ENCODE assay signal across 13 mouse cellular contexts in the genomic region with DNA sequence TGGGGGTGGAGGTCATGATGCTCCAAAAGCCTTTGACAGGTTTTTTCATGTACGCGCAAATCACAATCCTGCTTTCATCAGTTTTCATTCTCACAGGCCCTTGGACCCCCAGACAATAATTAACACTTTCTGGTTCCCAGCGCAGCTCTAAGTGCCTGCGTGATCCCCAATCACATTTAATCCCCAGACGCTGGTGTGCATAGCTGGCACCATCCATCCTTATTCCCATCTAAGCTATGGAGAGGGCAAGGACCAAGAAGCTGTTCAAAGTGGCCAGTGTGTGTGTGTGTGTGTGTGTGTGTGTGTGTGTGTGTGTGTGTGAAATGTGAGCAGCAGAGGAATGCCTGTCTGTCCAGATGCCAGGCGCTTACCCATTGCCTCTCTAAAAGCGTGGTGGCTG.
DNase-seq lines count a peak whose midpoint lies in the region; ATAC-seq lines count a peak whose summit lies in the region.
"Had no signal": no experiment of that assay in that cellular context is flagged by ENCODE, and none has a peak within 500 bp of the region (broad histone marks: within the 10 kb centered on the region; RNA-seq: fewer than 3 reads in every experiment).

No protein-coding gene starts in this region.

- 9% methylated on average over 7 of the region's 7 CpGs for WGBS in embryonic facial prominence, embryonic 10.5 days
- 1% methylated on average over 7 of the region's 7 CpGs for WGBS in forebrain, embryonic 10.5 days
- WGBS in hindbrain, embryonic 15.5 days = 9% methylated on average over 7 of the region's 7 CpGs

- intact Hi-C loops in heart, postnatal 25 days (cut with DNase I) = no loop called here

- no peaks in the 10 kb centered on the region for H3K36me3 ChIP-seq in embryonic facial prominence, embryonic 10.5 days (replicated peaks)
- peaks cover 36% of the 10 kb centered on the region for H3K36me3 ChIP-seq in forebrain, embryonic 10.5 days (replicated peaks)
- H3K36me3 ChIP-seq in hindbrain, embryonic 15.5 days = peaks cover 7% of the 10 kb centered on the region
- H3K36me3 ChIP-seq: heart, embryonic 12.5 days had no signal

- no peak for DNase-seq in embryonic facial prominence, embryonic 10.5 days (ENCODE audit: low spot score)
- DNase-seq in forebrain, embryonic 10.5 days (ENCODE audit: extremely low spot score, low spot score) = peak; percentile 69
- peak; percentile 27 for DNase-seq in neural tube, embryonic 10.5 days (ENCODE audit: extremely low spot score, low spot score)
- DNase-seq in frontal cortex, postnatal 14 days (ENCODE audit: low spot score in 2 of 2) = no peak
- DNase-seq in spleen, postnatal 4 days (ENCODE audit: low spot score in 2 of 2) = no peak
- DNase-seq in heart, postnatal 25 days (ENCODE audit: low spot score) = no peak
- DNase-seq: kidney, adult 9 months; liver; right cerebral cortex, postnatal 14 days had no signal

- H3K4me1 ChIP-seq in embryonic facial prominence, embryonic 10.5 days = peaks cover 30% of the 10 kb centered on the region
- H3K4me1 ChIP-seq in forebrain, embryonic 10.5 days = peaks cover 97% of the 10 kb centered on the region
- peaks cover 65% of the 10 kb centered on the region for H3K4me1 ChIP-seq in hindbrain, embryonic 15.5 days (replicated peaks)

- H3K9ac ChIP-seq in hindbrain, embryonic 15.5 days = peak overlapping the region; percentile 77
- H3K9ac ChIP-seq: heart, embryonic 12.5 days had no signal

- peak; percentile 19 for ATAC-seq in hindbrain, embryonic 15.5 days (ENCODE audit: low FRiP score, low read depth)
- ATAC-seq: lung, postnatal 0 days had no signal

- H3K27me3 ChIP-seq in embryonic facial prominence, embryonic 10.5 days (replicated peaks; ENCODE audit: low read depth, poor library complexity, severe bottlenecking) = peaks cover 100% of the 10 kb centered on the region
- peaks cover 100% of the 10 kb centered on the region for H3K27me3 ChIP-seq in forebrain, embryonic 10.5 days (ENCODE audit: poor library complexity, severe bottlenecking)
- peaks cover 6% of the 10 kb centered on the region; the same call in 1 of the 2 replicates for H3K27me3 ChIP-seq in hindbrain, embryonic 15.5 days

- peak overlapping the region; percentile 55 for H3K27ac ChIP-seq in embryonic facial prominence, embryonic 10.5 days (replicated peaks)
- H3K27ac ChIP-seq in forebrain, embryonic 10.5 days = peak overlapping the region; percentile 95
- peak overlapping the region; percentile 94 for H3K27ac ChIP-seq in hindbrain, embryonic 15.5 days (replicated peaks)

- H3K4me3 ChIP-seq in embryonic facial prominence, embryonic 10.5 days = peak overlapping the region; percentile 52
- peak overlapping the region; percentile 59 for H3K4me3 ChIP-seq in forebrain, embryonic 10.5 days
- H3K4me3 ChIP-seq in hindbrain, embryonic 15.5 days = peak overlapping the region; percentile 52
- H3K4me3 ChIP-seq: myocyte had no signal

- peak overlapping the region; percentile 94 for H3K4me2 ChIP-seq in hindbrain, embryonic 15.5 days

- no peaks in the 10 kb centered on the region for H3K9me3 ChIP-seq in embryonic facial prominence, embryonic 10.5 days
- no peaks in the 10 kb centered on the region for H3K9me3 ChIP-seq in forebrain, embryonic 10.5 days
- H3K9me3 ChIP-seq in hindbrain, embryonic 15.5 days = no peaks in the 10 kb centered on the region
- H3K9me3 ChIP-seq: heart, embryonic 12.5 days had no signal

Comparison
In these comparisons a context has a peak if more than half of its experiments do, and no peak if none do; other contexts are left out.
1. DNase-seq: peak in forebrain, embryonic 10.5 days (single experiment) and neural tube, embryonic 10.5 days (single experiment); none in embryonic facial prominence, embryonic 10.5 days (single experiment), frontal cortex, postnatal 14 days (0 of 2), spleen, postnatal 4 days (0 of 2) and heart, postnatal 25 days (single experiment).
2. Peak in every context shown above with its lines, with median percentiles within 50 percentile points of each other: H3K27ac ChIP-seq and H3K4me3 ChIP-seq.